Mouse (Mus musculus): ENCODE data around the gene Kitl. TPM values are rescaled to one million over a fixed set of nuclear protein-coding genes. Genes with fewer than 3 reads are reported as not detected.
A peak's percentile ranks its signal among the peaks of the same experiment; 100 is the strongest.

Gene Kitl
- total RNA-seq (2021) = 10 to 100 TPM; 55.7 to 60.0 TPM

DNA sequence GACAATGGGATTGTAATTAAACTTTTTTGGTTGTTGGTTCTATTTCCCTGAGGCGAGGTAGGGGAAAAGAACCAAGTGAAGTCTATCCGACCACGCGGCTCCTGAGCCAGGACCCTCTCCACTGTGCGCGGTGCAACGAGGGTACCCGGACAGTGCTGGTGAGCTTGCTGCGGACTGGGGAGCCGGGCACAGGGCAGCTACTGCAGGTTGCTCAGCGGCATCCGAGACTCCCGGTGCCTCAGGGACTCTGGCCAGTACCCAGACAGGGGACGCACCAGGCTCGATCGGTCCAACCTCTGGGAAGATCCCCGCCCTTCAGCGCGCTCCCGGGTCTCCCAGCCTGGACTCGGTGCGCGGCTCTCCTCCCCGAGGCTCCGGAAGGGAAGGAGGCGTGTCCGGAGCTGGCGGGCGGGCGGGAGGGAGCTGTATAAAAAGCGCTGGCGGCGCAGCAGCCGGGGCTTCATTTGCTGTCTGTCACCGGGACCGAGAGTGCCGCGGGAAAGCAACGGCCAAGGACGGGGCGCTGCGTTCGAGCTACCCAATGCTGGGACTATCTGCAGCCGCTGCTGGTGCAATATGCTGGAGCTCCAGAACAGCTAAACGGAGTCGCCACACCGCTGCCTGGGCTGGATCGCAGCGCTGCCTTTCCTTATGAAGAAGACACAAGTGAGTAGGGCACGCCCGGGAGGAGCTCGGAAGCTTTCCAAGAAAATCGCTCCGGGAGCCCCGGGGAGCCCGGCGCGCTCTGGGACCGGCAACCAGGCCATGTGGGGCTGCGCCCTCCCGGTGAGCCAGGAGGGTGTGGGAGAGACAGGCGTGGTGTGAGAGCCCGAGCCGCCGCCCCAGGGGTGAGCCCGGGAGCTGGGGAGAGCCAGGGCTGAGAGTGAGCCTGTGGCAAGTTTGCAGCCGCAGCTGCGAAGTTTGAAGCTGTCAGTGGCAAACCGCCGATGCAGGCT lies at the start of gene Kitl:
TSS of gene Kitl (plus strand) at position 261 of the 956 bp plus-strand sequence.
- intact Hi-C loops (cut with DNase I) = loop anchor here (5.0 to 10.0 kb wide), 4 partner anchors 137 to 439 kb away; no protein-coding TSS in a partner anchor
- peak; percentile 36 to 89 for DNase-seq (ENCODE audit: extremely low spot score in 1 of 2, low spot score in 2 of 2)

GRCm38 (mm10) chr10:99972866-99973265 lies 42.6 kb upstream of the Kitl start:
- intact Hi-C loops (cut with DNase I) = no loop called here
- no peak for DNase-seq (ENCODE audit: extremely low spot score in 1 of 2, low spot score in 2 of 2)

- intact Hi-C loops (cut with DNase I) = no loop called here
- DNase-seq (ENCODE audit: extremely low spot score in 1 of 2, low spot score in 2 of 2) = no peak
Observed at GRCm38 (mm10) chr10:99980096-99980495, 35.3 kb upstream of the Kitl start.

DNA sequence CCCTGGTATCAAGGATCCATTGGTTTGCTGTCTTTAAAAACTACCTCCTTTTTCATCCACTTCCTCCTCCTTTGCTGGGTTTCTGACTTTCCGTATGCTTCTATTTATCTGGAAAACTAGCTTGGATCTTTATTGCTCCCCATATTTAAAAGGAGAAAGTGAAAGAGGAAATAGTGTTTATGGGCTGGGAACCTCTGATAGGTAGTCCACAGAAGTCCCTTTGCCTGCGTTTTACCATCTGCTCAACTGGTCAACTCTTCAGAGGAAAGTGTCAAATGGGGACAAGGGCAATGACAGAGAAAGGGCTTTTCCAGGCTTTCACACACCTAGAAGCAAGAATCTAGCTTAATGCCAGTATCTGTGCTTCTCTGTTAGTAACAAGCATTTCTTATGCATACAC lies 34.5 kb upstream of the Kitl start:
- DNase-seq (ENCODE audit: extremely low spot score in 1 of 2, low spot score in 2 of 2) = no peak
- intact Hi-C loops (cut with DNase I) = no loop called here

DNA sequence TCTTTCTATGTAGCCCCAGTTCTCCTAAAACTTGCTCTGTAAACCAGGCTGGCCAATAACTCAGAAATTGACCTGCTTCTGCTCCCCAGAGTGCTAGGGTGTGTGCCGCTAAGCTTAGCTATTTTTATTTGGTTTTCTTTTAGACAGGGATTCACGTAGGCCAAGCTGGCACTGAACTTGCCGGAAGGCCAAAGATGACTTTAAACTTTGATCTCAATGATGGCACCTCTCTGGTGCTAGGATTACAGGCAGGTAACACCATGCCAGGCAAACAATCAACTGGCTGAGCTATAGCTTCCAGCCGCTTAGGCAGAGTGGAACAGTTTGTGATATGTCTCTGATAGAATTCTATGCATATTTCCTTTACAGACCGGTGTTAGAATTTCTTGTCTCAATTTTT lies 33.5 kb upstream of the Kitl start:
- intact Hi-C loops (cut with DNase I) = no loop called here
- DNase-seq (ENCODE audit: extremely low spot score in 1 of 2, low spot score in 2 of 2) = no peak

DNA sequence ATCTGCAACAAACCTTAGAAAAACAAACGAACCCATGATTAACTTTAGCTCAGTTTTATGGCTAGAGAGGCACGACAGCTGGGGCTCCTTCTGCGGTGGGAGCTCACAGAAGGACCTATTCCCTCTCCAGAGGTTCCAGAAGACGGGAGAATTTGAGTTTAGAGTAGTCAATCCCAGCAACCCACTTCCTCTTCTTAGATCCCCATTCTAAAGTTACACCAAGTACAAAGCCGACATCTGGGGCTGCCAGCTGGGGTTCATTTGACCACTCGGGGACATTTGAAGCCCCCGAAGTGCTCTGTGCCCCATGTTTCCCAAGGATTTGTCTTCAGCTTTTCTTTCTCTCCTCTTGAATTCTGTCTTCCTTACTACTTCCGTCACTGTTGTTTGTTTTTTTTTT lies 28.7 kb upstream of the Kitl start:
- intact Hi-C loops (cut with DNase I) = no loop called here
- no peak for DNase-seq (ENCODE audit: extremely low spot score in 1 of 2, low spot score in 2 of 2)

- intact Hi-C loops (cut with DNase I) = no loop called here
- DNase-seq (ENCODE audit: extremely low spot score in 1 of 2, low spot score in 2 of 2) = no peak
Observed at GRCm38 (mm10) chr10:99989758-99990157, 25.7 kb upstream of the Kitl start.

DNA sequence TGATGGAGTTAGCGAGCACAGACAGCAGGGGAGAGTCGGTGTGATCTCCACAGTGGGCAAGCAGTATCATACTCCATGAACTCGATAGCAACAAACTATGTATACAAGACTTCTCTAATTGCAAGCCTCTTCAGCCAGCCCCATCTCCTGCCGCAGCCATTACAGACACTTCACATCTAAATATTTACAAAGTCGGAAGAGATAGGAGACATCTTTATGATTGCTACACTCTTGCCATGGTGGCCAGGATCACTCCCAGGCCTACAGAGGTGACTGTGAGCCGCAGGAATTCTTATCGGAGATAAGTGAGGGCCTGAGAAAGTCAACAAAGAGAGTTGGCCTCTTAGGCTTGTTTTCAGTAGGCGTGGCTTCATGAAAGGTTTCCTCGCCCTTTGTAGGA lies 23.3 kb upstream of the Kitl start:
- intact Hi-C loops (cut with DNase I) = no loop called here
- DNase-seq (ENCODE audit: extremely low spot score in 1 of 2, low spot score in 2 of 2) = no peak

DNA sequence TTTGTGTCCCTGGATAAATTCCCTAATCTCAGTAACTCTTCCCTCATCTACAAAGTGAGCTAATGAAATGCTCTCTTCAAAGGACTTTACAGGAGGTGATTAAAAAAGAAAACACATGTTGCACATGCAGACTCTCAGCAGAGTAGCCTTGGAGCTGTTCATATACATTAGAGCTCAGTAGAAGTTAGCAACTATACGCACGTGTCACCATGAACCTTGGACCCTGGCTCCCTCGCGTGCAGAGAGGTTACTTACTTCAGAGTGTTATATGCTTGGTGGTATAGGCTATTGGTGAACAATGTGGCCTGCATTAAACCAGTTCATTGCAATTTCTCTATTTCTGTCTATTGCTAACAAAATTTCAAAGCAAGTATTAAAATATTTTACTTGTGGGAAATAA lies 14.0 kb upstream of the Kitl start:
- DNase-seq (ENCODE audit: extremely low spot score in 1 of 2, low spot score in 2 of 2) = no peak
- intact Hi-C loops (cut with DNase I) = no loop called here

DNA sequence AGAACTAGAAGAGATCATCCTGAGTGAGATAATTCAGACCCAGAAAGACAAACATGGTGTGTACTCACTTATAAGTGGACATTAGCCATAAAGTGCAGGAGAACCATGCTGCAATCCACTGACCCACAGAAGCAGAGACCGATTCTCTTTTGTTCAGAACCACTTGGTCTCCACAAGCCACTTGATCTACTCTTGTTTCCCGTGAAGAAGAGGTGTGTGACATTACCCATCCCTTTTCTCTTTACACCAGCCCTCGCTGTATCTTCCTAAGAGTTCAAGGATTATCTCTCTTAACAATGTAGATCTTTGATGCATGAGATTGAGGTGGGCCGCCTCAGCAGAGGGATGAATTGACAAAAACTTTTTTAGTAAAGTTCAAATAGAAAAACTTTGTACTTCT lies 11.6 kb upstream of the Kitl start:
- DNase-seq (ENCODE audit: extremely low spot score in 1 of 2, low spot score in 2 of 2) = no peak
- intact Hi-C loops (cut with DNase I) = no loop called here

- intact Hi-C loops (cut with DNase I) = loop anchor here (10.0 kb wide), 2 partner anchors 175 to 445 kb away; no protein-coding TSS in a partner anchor
Observed at GRCm38 (mm10) chr10:100009681-100010080, 5.7 kb upstream of the Kitl start.

DNA sequence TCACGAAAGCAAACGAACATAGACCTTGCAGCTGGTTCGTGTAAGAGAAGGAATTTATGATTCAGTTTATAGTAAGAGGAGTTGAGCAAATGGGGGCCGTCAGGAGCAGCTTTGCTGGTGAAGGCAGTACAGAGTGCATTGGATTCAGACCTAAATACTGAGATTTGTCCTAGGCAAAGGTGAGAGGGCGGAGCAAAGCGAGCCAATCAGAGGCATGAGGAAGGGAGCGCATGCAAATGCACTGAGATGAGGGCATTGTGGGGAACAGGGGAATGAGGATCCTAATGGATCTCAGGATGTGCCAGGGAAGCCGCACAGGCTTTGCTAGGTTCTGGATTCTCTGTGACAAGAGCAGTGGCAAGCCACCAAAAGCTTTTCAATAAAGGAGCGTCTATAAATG lies 5.1 kb upstream of the Kitl start:
- intact Hi-C loops (cut with DNase I) = loop anchor here (10.0 kb wide), 2 partner anchors 175 to 445 kb away; no protein-coding TSS in a partner anchor
- DNase-seq (ENCODE audit: extremely low spot score in 1 of 2, low spot score in 2 of 2) = no peak

More at GRCm38 (mm10) chr10:100009681-100010080, 5.7 kb upstream of the Kitl start:
- no peak for DNase-seq (ENCODE audit: extremely low spot score in 1 of 2, low spot score in 2 of 2)

DNA sequence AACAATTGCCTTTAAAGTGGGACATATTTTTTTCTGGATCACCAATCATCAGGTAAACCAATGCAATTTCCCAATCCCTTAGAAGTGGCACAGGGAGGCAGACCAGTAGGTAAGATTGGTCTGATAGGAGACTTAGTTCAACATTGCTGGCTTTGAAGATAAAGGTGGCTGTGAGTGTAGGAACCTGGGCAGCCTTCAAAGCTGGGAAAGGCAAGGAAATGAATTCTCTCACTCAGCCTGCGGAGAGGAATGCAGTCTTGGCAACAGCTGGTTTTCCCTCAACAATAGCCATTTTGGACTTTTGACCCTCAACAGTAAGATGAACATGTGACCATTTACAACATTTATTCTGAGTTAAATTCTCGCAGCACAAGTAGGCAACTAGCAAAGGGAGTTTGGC lies 1.3 kb upstream of the Kitl start:
- intact Hi-C loops (cut with DNase I) = loop anchor here (10.0 kb wide), 2 partner anchors 179 to 441 kb away; no protein-coding TSS in a partner anchor
- no peak for DNase-seq (ENCODE audit: extremely low spot score in 1 of 2, low spot score in 2 of 2)

GRCm38 (mm10) chr10:100016326-100016709 lies 888 bp downstream of the Kitl start:
- DNase-seq (ENCODE audit: extremely low spot score in 1 of 2, low spot score in 2 of 2) = peak; percentile 37 to 80
- intact Hi-C loops (cut with DNase I) = loop anchor here (5.0 to 10.0 kb wide), 4 partner anchors 136 to 438 kb away; no protein-coding TSS in a partner anchor

DNA sequence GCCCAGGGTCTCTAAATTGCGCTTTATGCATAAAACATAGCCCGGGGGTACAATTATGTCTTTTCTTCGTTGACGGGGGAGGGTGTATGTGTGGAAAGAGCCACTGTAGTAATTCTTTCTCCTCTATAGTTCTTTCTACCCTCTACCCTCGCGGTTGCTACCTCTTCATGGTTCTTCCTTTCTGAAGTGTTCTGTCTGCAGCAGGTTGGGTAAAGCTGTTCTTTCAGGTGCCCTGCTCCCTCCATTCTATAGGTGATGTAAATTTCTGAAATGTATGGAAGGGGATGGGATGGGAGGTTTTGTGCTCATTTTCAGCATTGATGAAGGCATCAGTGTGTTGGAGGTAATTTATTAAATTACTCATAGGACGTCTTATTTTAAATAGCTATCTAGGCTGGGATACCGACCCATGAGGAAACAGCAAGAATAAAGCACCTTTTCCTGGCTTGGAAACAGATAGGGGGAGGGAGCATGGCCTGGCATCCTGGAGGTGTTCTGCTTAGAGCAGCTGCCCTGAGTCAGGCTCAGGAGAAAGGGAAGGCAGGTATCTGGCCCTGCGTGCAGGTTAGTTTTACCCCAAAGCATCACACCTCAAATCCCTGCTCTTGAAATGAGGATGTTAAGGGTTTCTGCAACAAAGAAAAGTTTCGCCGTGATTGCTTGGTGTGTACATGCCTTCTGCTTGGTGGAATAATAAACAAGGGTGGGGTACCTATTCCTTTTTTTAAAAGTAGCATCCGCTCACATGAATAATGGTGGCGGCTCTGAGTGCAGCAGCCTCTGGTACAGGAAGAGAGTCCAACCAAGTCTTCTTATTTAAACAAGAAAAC lies 1.7 kb downstream of the Kitl start:
- intact Hi-C loops (cut with DNase I) = loop anchor here (5.0 to 10.0 kb wide), 4 partner anchors 135 to 438 kb away; no protein-coding TSS in a partner anchor
- DNase-seq (ENCODE audit: extremely low spot score in 1 of 2, low spot score in 2 of 2) = no peak

GRCm38 (mm10) chr10:100017771-100018070 lies 2.3 kb downstream of the Kitl start:
- DNase-seq (ENCODE audit: extremely low spot score in 1 of 2, low spot score in 2 of 2) = no peak
- intact Hi-C loops (cut with DNase I) = loop anchor here (5.0 to 10.0 kb wide), 4 partner anchors 135 to 437 kb away; no protein-coding TSS in a partner anchor

GRCm38 (mm10) chr10:100018493-100018892 lies 3.1 kb downstream of the Kitl start:
- intact Hi-C loops (cut with DNase I) = loop anchor here (5.0 to 10.0 kb wide), 4 partner anchors 134 to 436 kb away; no protein-coding TSS in a partner anchor
- DNase-seq (ENCODE audit: extremely low spot score in 1 of 2, low spot score in 2 of 2) = no peak

- intact Hi-C loops (cut with DNase I) = loop anchor here (5.0 to 10.0 kb wide), 4 partner anchors 133 to 435 kb away; no protein-coding TSS in a partner anchor
- no peak for DNase-seq (ENCODE audit: extremely low spot score in 1 of 2, low spot score in 2 of 2)
Observed at GRCm38 (mm10) chr10:100019246-100020195, 4.1 kb downstream of the Kitl start.

Data from left cerebral cortex, postnatal 10 days (tissue).